Mouse (Mus musculus): ENCODE results near the gene Frmd4b. TPM values are rescaled to one million over a fixed set of nuclear protein-coding genes. Genes with fewer than 3 reads are reported as not detected.

Frmd4b gene
- polyA plus RNA-seq, 1 experiment, result 14.3 TPM

GRCm38 (mm10) chr6:97307231-97307630 is 310.1 kb downstream of the Frmd4b start:
- no peaks in the 10 kb centered on the region for H3K27me3 ChIP-seq (ENCODE audit: control insufficient read depth, insufficient read depth, low read length)
- H3K27ac ChIP-seq (ENCODE audit: insufficient read depth, low read length), result no peak overlapping the region
- no peak for DNase-seq (ENCODE audit: low read depth in 1 of 2, low spot score in 2 of 2)
- H3K4me1 ChIP-seq (ENCODE audit: control insufficient read depth, insufficient read depth, insufficient read length), result no peaks in the 10 kb centered on the region
- WGBS, result 91% methylated on average over 8 of the region's 8 CpGs
- TF ChIP-seq POLR2A (IDR thresholded peaks at IDR 0.05; ENCODE audit: low read depth, low read length) (no peak), CTCF (IDR thresholded peaks at IDR 0.05; ENCODE audit: extremely low read depth, insufficient read depth, insufficient read length, insufficient replicate concordance) (no peak)
- no peak overlapping the region for H3K4me3 ChIP-seq (ENCODE audit: extremely low read depth, insufficient read depth, insufficient read length)
- no peaks in the 10 kb centered on the region for H3K36me3 ChIP-seq (ENCODE audit: control insufficient read depth, insufficient read depth, low read length)

DNA sequence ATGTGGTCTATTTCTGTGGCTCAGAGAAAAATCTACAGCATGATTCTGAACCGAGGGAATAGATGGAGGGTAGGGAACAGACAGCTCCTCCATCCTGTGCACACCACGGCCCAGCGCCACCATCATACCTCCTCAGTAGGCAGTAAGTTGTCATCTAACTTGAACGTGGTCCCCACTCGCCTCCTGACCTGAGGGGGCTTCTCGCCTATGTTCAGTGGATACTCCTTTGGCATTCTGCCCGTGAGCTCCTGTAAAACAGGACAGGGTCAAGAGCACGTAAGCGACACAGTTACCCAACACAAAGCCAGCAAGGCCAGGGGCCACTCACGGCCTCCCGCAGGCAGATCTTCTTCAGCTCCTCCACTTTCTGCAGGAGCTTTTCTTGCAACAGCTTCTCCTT is 311.0 kb downstream of the Frmd4b start:
- WGBS, result 91% methylated on average over 11 of the region's 11 CpGs
- DNase-seq (ENCODE audit: low read depth in 1 of 2, low spot score in 2 of 2), result no peak
- Histone ChIP-seq H3K27ac (ENCODE audit: insufficient read depth, low read length) (no peak overlapping the region), H3K27me3 (ENCODE audit: control insufficient read depth, insufficient read depth, low read length) (no peaks in the 10 kb centered on the region), H3K4me3 (ENCODE audit: extremely low read depth, insufficient read depth, insufficient read length) (no peak overlapping the region), H3K36me3 (ENCODE audit: control insufficient read depth, insufficient read depth, low read length) (no peaks in the 10 kb centered on the region), H3K4me1 (ENCODE audit: control insufficient read depth, insufficient read depth, insufficient read length) (no peaks in the 10 kb centered on the region)
- TF ChIP-seq POLR2A (IDR thresholded peaks at IDR 0.05; ENCODE audit: low read depth, low read length) (no peak), CTCF (IDR thresholded peaks at IDR 0.05; ENCODE audit: extremely low read depth, insufficient read depth, insufficient read length, insufficient replicate concordance) (no peak)

DNA sequence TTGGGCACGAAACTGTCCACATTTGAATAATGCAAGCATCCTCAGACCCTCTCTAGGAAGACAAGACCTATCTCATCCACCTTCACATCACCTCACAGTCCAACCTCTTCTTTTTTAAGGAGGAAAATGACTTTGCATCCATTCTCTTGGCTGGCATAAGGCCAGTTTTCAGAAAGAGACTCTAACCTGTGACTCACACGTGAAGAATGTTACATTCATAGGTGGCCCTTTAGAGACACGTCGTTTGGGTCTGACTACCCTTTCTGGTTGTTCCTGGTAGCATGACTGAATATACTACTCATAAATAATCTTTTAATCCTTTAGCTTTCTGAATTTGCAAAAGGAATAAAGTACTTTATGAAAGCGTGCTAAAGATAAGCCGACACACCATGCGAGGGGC is 311.9 kb downstream of the Frmd4b start:
- TF ChIP-seq POLR2A (IDR thresholded peaks at IDR 0.05; ENCODE audit: low read depth, low read length), result no peak
- no peak for TF ChIP-seq CTCF (IDR thresholded peaks at IDR 0.05; ENCODE audit: extremely low read depth, insufficient read depth, insufficient read length, insufficient replicate concordance)
- 88% methylated on average over 7 of the region's 7 CpGs for WGBS
- Histone ChIP-seq H3K27me3 (ENCODE audit: control insufficient read depth, insufficient read depth, low read length) (no peaks in the 10 kb centered on the region), H3K27ac (ENCODE audit: insufficient read depth, low read length) (no peak overlapping the region), H3K4me3 (ENCODE audit: extremely low read depth, insufficient read depth, insufficient read length) (no peak overlapping the region), H3K36me3 (ENCODE audit: control insufficient read depth, insufficient read depth, low read length) (no peaks in the 10 kb centered on the region), H3K4me1 (ENCODE audit: control insufficient read depth, insufficient read depth, insufficient read length) (no peaks in the 10 kb centered on the region)
- no peak for DNase-seq (ENCODE audit: low read depth in 1 of 2, low spot score in 2 of 2)

GRCm38 (mm10) chr6:97305010-97305409 is 312.3 kb downstream of the Frmd4b start:
- no peaks in the 10 kb centered on the region for H3K27me3 ChIP-seq (ENCODE audit: control insufficient read depth, insufficient read depth, low read length)
- no peak overlapping the region for H3K4me3 ChIP-seq (ENCODE audit: extremely low read depth, insufficient read depth, insufficient read length)
- no peaks in the 10 kb centered on the region for H3K36me3 ChIP-seq (ENCODE audit: control insufficient read depth, insufficient read depth, low read length)
- no peak for DNase-seq (ENCODE audit: low read depth in 1 of 2, low spot score in 2 of 2)
- no peaks in the 10 kb centered on the region for H3K4me1 ChIP-seq (ENCODE audit: control insufficient read depth, insufficient read depth, insufficient read length)
- H3K27ac ChIP-seq (ENCODE audit: insufficient read depth, low read length), result no peak overlapping the region
- TF ChIP-seq CTCF (IDR thresholded peaks at IDR 0.05; ENCODE audit: extremely low read depth, insufficient read depth, insufficient read length, insufficient replicate concordance), result no peak
- no peak for TF ChIP-seq POLR2A (IDR thresholded peaks at IDR 0.05; ENCODE audit: low read depth, low read length)
- WGBS, result 71% methylated on average over 11 of the region's 11 CpGs

GRCm38 (mm10) chr6:97303277-97304109 is 313.8 kb downstream of the Frmd4b start:
- no peaks in the 10 kb centered on the region for H3K4me1 ChIP-seq (ENCODE audit: control insufficient read depth, insufficient read depth, insufficient read length)
- no peak overlapping the region for H3K4me3 ChIP-seq (ENCODE audit: extremely low read depth, insufficient read depth, insufficient read length)
- no peak for DNase-seq (ENCODE audit: low read depth in 1 of 2, low spot score in 2 of 2)
- H3K27ac ChIP-seq (ENCODE audit: insufficient read depth, low read length), result no peak overlapping the region
- 92% methylated on average over 9 of the region's 9 CpGs for WGBS
- TF ChIP-seq CTCF (IDR thresholded peaks at IDR 0.05; ENCODE audit: extremely low read depth, insufficient read depth, insufficient read length, insufficient replicate concordance), result no peak
- no peak for TF ChIP-seq POLR2A (IDR thresholded peaks at IDR 0.05; ENCODE audit: low read depth, low read length)
- H3K36me3 ChIP-seq (ENCODE audit: control insufficient read depth, insufficient read depth, low read length), result no peaks in the 10 kb centered on the region
- no peaks in the 10 kb centered on the region for H3K27me3 ChIP-seq (ENCODE audit: control insufficient read depth, insufficient read depth, low read length)

GRCm38 (mm10) chr6:97302303-97302702 is 315.0 kb downstream of the Frmd4b start:
- no peak for TF ChIP-seq POLR2A (IDR thresholded peaks at IDR 0.05; ENCODE audit: low read depth, low read length)
- TF ChIP-seq CTCF (IDR thresholded peaks at IDR 0.05; ENCODE audit: extremely low read depth, insufficient read depth, insufficient read length, insufficient replicate concordance), result no peak
- Histone ChIP-seq H3K4me1 (ENCODE audit: control insufficient read depth, insufficient read depth, insufficient read length) (no peaks in the 10 kb centered on the region), H3K27me3 (ENCODE audit: control insufficient read depth, insufficient read depth, low read length) (no peaks in the 10 kb centered on the region), H3K27ac (ENCODE audit: insufficient read depth, low read length) (no peak overlapping the region), H3K36me3 (ENCODE audit: control insufficient read depth, insufficient read depth, low read length) (no peaks in the 10 kb centered on the region), H3K4me3 (ENCODE audit: extremely low read depth, insufficient read depth, insufficient read length) (no peak overlapping the region)
- DNase-seq (ENCODE audit: low read depth in 1 of 2, low spot score in 2 of 2), result no peak
- 92% methylated on average over 7 of the region's 7 CpGs for WGBS

DNA sequence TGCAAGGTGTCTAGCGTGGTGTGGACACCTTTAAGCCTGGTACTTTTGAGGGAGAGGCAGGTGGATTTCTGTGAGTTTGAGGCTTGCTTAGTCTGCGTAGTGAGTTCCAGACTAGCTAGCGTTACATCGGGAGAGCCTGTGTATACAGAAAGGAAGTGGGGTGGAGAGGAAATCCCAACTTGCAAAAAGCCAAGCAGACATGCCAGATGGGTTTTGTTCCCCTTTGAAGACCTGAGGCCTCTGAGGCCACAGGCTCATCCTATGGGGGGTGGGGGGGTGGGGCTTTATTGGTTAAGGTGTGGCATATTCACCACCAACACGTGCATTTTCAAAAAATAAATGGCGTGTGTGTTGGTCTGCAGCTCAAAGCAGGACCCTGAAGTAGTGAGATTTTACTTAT is 316.7 kb downstream of the Frmd4b start:
- Histone ChIP-seq H3K4me1 (ENCODE audit: control insufficient read depth, insufficient read depth, insufficient read length) (no peaks in the 10 kb centered on the region), H3K4me3 (ENCODE audit: extremely low read depth, insufficient read depth, insufficient read length) (no peak overlapping the region), H3K27me3 (ENCODE audit: control insufficient read depth, insufficient read depth, low read length) (no peaks in the 10 kb centered on the region), H3K36me3 (ENCODE audit: control insufficient read depth, insufficient read depth, low read length) (no peaks in the 10 kb centered on the region), H3K27ac (ENCODE audit: insufficient read depth, low read length) (no peak overlapping the region)
- TF ChIP-seq CTCF (IDR thresholded peaks at IDR 0.05; ENCODE audit: extremely low read depth, insufficient read depth, insufficient read length, insufficient replicate concordance) (no peak), POLR2A (IDR thresholded peaks at IDR 0.05; ENCODE audit: low read depth, low read length) (no peak)
- WGBS, result 22% methylated on average over 6 of the region's 6 CpGs
- DNase-seq (ENCODE audit: low read depth in 1 of 2, low spot score in 2 of 2), result no peak
